Mouse (Mus musculus): ENCODE measurements around the gene Unc5a. TPM values are rescaled to one million over a fixed set of nuclear protein-coding genes. Genes with fewer than 3 reads are reported as not detected.

Unc5a gene
- 0.21 to 0.61 TPM in 2 of 4 replicates, not detected in the others for total RNA-seq (2023; ENCODE audit: inconsistent age)

DNA sequence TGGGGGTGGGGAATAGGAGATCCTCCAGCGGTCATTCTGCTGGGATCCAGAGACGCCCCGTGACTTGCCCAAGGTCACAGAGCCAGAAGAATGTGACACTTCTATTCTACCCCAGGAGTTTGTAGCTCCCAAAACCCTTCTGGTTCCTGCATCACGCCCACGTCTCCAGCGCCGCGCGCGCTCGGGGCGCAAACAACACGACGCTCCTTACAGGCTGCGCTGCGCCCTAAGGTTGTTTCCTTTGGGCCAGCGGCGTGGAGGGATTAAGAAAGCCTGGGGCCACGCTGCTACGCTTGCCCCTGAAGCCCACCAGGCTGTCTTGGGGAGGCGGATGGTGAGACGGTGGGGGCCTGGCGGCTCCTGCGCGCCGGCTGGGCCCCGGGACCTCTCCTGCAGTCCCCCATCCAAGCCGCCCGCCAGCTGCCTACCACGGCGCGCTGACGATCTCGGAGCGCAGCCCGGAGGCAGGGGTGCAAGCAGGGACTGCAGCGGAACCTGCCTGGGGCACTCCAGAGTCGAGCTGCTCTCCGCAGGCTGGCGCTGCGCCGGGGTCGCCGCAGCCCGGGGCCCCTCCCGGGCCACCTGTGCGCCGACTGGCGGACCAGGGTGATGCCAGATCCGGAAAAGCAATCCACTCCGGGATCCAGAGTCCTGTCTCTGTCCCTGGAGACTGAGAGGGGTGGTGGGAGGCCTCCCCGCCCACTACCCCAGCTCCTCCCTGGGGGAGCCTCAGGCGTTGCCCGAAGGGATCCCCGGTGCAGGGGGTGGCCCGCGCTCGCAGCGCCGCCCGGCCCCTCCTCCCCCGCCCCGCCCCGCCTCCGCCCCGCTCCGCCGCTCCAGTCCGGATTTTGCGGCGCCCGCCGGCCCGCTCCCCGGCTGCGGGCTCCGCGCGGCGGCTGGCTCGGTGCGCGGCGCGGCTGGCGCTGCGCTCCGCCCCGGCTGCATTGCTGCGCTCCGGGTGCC is at the start of gene Unc5a:
Unc5a (plus strand) TSS at position 881 of the 963 bp plus-strand sequence.

DNA sequence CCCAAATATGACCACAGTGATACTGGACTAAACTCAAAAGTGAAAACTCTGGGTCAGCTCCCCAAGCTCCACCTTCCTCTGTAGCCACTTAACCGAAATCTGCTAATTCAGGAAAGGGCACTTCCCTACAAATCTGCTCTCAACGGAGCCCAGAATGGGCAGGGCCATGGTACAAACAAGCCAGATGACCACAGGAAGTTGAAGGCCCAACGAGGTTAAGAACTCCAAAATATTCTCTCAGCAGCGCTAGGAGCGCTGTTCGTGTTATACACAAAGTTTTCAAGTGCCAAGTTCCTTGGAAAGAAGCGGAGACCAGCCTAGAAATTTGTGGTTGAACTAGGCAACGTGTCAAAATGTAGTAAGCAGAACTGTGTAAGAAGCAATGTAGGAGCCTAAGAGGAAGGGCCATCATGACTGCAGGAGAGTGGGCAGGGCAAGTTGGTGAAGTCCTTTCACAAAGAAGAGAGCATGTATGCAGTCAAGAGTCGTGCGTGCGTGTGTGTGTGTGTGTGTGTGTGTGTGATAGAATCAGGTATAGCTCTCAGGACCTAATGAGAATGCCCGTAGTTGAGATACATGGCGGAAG is 72.1 kb downstream of the Unc5a start, which contains the start of gene Hk3:
Hk3 (minus strand) TSS at position 192 of the 586 bp plus-strand sequence.

Other genes with a start within 250 kb of the Unc5a start
- not detected in 4 replicates for gene Cdhr2, start 247.9 kb upstream of the Unc5a start, total RNA-seq (2023; ENCODE audit: inconsistent age)
- gene Gprin1, start 199.5 kb upstream of the Unc5a start, total RNA-seq (2023; ENCODE audit: inconsistent age), result not detected in 4 replicates
- not detected in 4 replicates for gene Sncb, start 182.8 kb upstream of the Unc5a start, total RNA-seq (2023; ENCODE audit: inconsistent age)
- not detected in 4 replicates for gene Eif4e1b, start 165.4 kb upstream of the Unc5a start, total RNA-seq (2023; ENCODE audit: inconsistent age)
- gene Tspan17, start 160.0 kb upstream of the Unc5a start, total RNA-seq (2023; ENCODE audit: inconsistent age), result 5.1 to 12.6 TPM (median 5.2 TPM) in 4 replicates
- 0.58 to 3.0 TPM (median 2.0 TPM) in 4 replicates for gene Hk3, start 72.0 kb downstream of the Unc5a start, total RNA-seq (2023; ENCODE audit: inconsistent age)
- 64.9 to 78.5 TPM (median 73.2 TPM) in 4 replicates for gene Uimc1, start 150.9 kb downstream of the Unc5a start, total RNA-seq (2023; ENCODE audit: inconsistent age)
- 21.9 to 37.1 TPM (median 26.3 TPM) in 4 replicates for gene Zfp346, start 155.9 kb downstream of the Unc5a start, total RNA-seq (2023; ENCODE audit: inconsistent age)
- not detected in 4 replicates for gene Gm17617, start 184.1 kb downstream of the Unc5a start, total RNA-seq (2023; ENCODE audit: inconsistent age)
- not detected in 4 replicates for gene Fgfr4, start 203.2 kb downstream of the Unc5a start, total RNA-seq (2023; ENCODE audit: inconsistent age)